Mouse (Mus musculus): Measurements from ENCODE around the gene Gm10282. TPM values are rescaled to one million over a fixed set of nuclear protein-coding genes. Genes with fewer than 3 reads are reported as not detected.

Gene Gm10282
- polyA plus RNA-seq, 1 experiment, result 0.53 TPM

DNA sequence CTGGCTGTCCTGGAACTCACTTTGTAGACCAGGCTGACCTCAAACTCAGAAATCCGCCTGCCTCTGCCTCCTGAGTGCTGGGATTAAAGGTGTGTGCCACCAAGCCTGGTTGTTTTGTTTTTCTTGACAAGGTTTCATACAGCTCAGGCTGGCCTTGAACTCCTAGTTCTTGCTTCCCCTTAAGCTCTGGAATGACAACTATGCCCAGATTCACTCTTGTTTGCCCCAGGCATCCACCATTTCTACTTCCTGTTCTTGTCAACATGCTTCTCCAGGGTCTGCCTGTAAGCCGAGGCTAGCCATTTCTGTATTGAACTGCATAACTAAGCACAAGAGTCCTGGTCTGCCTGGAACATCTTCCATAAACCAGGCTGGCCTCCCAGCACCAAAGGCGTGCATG is 24.1 kb upstream of the Gm10282 start:
- H3K4me3 ChIP-seq (replicated peaks; ENCODE audit: extremely low read depth, low read depth, low read length), result no peak overlapping the region
- no peak for DNase-seq
- WGBS, result 89% methylated on average over 3 of the region's 3 CpGs
- H3K4me1 ChIP-seq (ENCODE audit: control insufficient read depth, insufficient read depth, low read length), result peaks cover 5% of the 10 kb centered on the region; the same call in 1 of the 2 replicates
- no peak for TF ChIP-seq POLR2A (IDR thresholded peaks at IDR 0.05; ENCODE audit: borderline replicate concordance, extremely low read depth, low read depth, low read length)

DNA sequence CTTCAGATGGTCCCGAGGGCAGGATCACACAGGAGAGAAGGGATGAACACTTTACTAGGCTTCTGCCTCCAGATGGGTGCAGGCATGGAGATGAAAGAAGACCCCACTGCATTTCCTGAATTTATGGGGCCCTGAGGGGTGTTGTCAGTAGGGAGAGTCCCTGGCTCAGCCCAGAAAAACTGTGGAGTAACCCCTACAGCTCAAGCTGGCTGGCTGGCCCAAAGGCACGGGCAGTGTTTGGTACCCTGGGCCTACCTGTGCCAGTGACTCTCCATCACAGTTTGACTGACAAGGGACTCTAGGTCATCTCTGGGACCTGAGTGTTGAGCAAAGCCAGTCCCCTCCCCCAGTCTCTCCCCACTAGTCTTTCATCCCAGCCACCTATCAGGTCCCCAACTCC is 19.6 kb upstream of the Gm10282 start:
- Histone ChIP-seq H3K4me3 (replicated peaks; ENCODE audit: extremely low read depth, low read depth, low read length) (no peak overlapping the region), H3K4me1 (ENCODE audit: control insufficient read depth, insufficient read depth, low read length) (peaks cover 11% of the 10 kb centered on the region)
- TF ChIP-seq POLR2A (IDR thresholded peaks at IDR 0.05; ENCODE audit: borderline replicate concordance, extremely low read depth, low read depth, low read length) (no peak), CTCF (IDR thresholded peaks at IDR 0.05; ENCODE audit: insufficient read depth, low read length) (no peak)
- no peak for DNase-seq
- whole genome bisulfite sequencing, result 48% methylated on average over 2 of the region's 2 CpGs

DNA sequence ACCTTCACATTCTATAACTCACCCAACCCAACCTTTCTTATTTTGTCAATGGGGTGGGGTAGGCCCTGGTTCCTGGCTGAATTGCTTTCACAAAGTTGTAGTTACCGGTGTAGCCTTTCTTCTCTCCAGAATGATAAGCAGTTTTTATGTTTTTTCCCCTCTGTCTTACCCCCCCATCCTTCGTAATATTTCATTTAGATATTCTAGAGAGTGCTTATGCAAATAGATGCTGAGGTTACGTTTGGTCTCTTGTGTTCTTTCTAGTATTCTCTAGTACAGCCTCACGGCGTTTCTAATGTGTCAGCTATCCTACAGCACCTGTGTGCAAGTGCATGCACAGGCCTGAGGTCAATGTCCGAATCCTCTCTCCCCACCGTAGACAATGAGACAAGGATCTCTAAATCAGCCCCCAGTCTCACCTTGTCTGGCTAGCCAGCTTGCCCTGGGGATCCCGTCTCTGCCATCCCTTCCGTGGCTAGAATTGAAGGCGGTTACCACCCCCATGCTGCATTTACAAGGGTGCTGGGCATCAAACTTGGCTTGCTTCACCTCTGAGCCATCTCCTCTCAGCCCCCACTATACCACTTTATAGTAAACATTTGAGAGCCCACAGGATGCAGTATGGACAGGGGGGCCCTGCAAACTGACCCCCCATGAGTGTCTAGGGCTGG is 19.1 kb upstream of the Gm10282 start:
- no peak for DNase-seq
- H3K4me3 ChIP-seq (replicated peaks; ENCODE audit: extremely low read depth, low read depth, low read length), result no peak overlapping the region
- whole genome bisulfite sequencing, result 61% methylated on average over 10 of the region's 10 CpGs

DNA sequence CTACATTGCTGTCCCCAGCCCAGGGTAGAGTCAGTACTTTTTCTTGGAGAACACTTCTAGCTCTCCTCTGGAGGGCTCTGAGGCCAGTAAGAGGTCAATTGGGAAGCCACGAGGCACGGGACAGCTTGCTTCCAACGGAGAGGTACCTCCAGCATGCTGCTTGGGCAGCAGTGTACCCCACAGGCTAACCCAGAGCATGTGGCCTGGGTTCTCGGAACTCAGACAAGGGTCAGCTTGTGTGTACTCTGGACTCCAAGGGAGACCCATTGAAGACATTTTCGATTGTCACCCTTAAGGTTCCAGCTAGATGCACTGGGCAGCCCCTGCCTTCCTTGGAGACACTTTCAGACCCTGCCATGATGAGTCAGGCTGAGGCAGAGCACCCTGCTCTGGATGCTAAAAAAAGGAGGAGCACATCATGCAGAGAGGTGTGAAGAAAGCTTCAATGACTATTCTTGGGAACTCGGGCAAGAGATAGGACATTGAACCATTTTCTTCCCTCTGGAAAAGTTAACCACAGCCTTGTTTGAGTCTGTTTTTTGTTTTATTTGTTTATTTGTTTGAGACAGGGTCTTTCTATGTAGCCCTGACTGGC is 18.2 kb upstream of the Gm10282 start:
- peaks cover 11% of the 10 kb centered on the region for H3K4me1 ChIP-seq (ENCODE audit: control insufficient read depth, insufficient read depth, low read length)
- WGBS, result 28% methylated on average over 6 of the region's 6 CpGs
- no peak for TF ChIP-seq CTCF (IDR thresholded peaks at IDR 0.05; ENCODE audit: insufficient read depth, low read length)
- peak; percentile 42; the same call in 1 of the 2 replicates for TF ChIP-seq POLR2A (IDR thresholded peaks at IDR 0.05; ENCODE audit: borderline replicate concordance, extremely low read depth, low read depth, low read length)
- H3K4me3 ChIP-seq (replicated peaks; ENCODE audit: extremely low read depth, low read depth, low read length), result no peak overlapping the region
- DNase-seq, result peak; percentile 34

More for the DNA sequence above, 19.1 kb upstream of the Gm10282 start:
- peaks cover 11% of the 10 kb centered on the region for H3K4me1 ChIP-seq (ENCODE audit: control insufficient read depth, insufficient read depth, low read length)
- no peak for TF ChIP-seq CTCF (IDR thresholded peaks at IDR 0.05; ENCODE audit: insufficient read depth, low read length)
- TF ChIP-seq POLR2A (IDR thresholded peaks at IDR 0.05; ENCODE audit: borderline replicate concordance, extremely low read depth, low read depth, low read length), result peak; percentile 28; the same call in 1 of the 2 replicates

DNA sequence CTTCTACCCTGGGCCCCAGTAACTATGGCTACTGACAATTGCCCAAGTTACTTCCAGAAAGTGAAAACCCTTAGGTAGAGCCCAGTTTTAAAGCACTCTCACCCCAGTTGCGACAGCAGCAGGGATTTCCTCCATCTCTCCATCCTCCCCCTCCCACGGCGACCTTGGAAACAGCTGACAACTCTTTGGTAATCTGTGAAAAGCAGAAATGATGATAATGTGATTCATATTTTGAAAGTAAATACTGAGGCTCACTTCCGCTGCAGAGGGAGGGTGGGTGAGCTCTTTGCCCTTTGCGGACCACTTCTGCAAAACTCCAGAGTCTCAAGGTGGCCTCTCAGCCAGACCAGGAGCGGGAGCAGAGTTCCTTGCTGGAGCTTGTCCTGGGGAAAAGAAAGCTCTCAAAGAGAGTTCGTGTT is 17.4 kb upstream of the Gm10282 start:
- DNase-seq, result peak; percentile 48
- H3K4me1 ChIP-seq (ENCODE audit: control insufficient read depth, insufficient read depth, low read length), result peaks cover 11% of the 10 kb centered on the region
- TF ChIP-seq POLR2A (IDR thresholded peaks at IDR 0.05; ENCODE audit: borderline replicate concordance, extremely low read depth, low read depth, low read length), result no peak; the same call in 1 of the 2 replicates
- TF ChIP-seq CTCF (IDR thresholded peaks at IDR 0.05; ENCODE audit: insufficient read depth, low read length), result no peak
- 10% methylated on average over 7 of the region's 7 CpGs for WGBS
- H3K4me3 ChIP-seq (replicated peaks; ENCODE audit: extremely low read depth, low read depth, low read length), result peak overlapping the region; percentile 89

DNA sequence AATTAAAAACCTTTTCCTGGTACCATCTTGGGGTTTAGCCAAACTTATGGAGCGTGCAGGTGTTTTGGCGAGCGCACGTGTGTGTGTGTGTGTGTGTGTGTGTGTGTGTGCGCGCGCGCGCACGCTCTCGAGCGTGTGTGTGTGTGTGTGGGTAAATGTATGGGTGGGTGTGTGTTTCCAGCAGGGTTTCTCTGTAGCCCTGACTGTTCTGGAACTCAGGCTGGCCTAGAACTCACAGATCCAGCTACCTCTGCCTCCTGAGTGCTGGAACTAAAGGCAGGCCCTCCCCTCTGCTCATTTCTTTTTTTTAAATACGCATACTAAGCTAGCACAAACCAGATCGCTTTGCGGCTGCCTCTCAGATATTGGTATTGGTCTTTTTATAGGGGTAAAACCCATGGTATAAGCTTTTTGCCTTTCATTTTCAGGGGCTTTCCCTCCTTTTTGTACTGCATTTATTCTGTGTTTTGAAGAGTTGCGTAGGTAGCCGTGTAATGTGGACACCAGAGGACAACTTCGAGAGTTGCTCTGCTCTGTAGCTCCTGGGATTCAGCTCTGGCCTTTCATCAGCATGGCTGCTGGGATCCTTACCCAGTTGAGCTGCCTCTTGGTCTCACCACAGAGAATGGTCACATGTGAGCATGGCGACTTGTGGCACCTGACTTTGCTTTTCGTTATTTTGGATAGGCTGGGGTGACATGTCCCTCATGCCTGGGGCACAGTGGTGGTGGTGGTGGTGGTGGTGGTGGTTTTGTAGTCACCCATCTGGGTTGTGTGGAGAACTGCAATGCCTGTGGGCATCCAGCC is 16.8 kb upstream of the Gm10282 start:
- WGBS, result 53% methylated on average over 20 of the region's 20 CpGs
- no peak for DNase-seq
- peaks cover 11% of the 10 kb centered on the region for H3K4me1 ChIP-seq (ENCODE audit: control insufficient read depth, insufficient read depth, low read length)
- TF ChIP-seq POLR2A (IDR thresholded peaks at IDR 0.05; ENCODE audit: borderline replicate concordance, extremely low read depth, low read depth, low read length), result peak; percentile 69; the same call in 1 of the 2 replicates
- TF ChIP-seq CTCF (IDR thresholded peaks at IDR 0.05; ENCODE audit: insufficient read depth, low read length), result no peak
- H3K4me3 ChIP-seq (replicated peaks; ENCODE audit: extremely low read depth, low read depth, low read length), result peak overlapping the region; percentile 89

DNA sequence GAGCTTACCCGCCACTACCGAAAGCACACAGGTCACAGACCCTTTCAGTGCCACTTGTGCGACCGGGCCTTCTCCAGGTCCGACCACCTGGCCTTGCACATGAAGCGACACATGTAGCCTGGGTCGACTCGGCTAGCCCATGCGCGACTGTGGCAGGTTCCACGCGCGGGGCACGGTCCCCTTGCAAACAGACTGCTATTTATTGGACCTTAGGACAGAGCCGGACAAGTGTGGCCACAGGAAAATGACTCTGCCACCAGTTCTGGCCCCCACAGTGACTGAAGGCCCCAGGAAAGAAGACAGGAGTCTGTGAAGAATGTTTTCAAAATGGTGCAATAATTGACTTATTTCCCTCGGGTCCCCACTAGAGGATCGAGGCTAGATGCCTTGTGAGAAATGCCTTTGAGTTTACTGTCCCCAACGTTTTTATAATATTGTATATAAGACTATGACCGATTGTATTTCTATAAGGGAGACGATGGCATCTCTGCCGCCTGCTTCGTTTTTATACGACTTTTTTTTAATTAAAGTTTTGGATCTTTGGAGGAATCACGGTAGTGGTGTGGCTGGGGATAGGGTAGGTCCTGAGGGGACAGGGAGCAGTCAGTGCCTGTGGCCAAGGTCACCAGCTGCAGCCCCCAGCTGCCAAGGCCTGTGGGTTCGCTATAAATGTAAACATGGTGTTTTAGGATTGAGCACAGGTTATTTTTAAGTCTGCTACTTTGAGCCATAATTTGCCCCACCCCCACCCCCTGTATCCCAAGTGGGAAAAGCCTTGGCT is 15.9 kb upstream of the Gm10282 start:
- no peak for DNase-seq
- Histone ChIP-seq H3K4me1 (ENCODE audit: control insufficient read depth, insufficient read depth, low read length) (peaks cover 11% of the 10 kb centered on the region), H3K4me3 (replicated peaks; ENCODE audit: extremely low read depth, low read depth, low read length) (peak overlapping the region; percentile 89)
- WGBS, result 36% methylated on average over 25 of the region's 25 CpGs
- TF ChIP-seq CTCF (IDR thresholded peaks at IDR 0.05; ENCODE audit: insufficient read depth, low read length) (no peak), POLR2A (IDR thresholded peaks at IDR 0.05; ENCODE audit: borderline replicate concordance, extremely low read depth, low read depth, low read length) (peak; percentile 48)

DNA sequence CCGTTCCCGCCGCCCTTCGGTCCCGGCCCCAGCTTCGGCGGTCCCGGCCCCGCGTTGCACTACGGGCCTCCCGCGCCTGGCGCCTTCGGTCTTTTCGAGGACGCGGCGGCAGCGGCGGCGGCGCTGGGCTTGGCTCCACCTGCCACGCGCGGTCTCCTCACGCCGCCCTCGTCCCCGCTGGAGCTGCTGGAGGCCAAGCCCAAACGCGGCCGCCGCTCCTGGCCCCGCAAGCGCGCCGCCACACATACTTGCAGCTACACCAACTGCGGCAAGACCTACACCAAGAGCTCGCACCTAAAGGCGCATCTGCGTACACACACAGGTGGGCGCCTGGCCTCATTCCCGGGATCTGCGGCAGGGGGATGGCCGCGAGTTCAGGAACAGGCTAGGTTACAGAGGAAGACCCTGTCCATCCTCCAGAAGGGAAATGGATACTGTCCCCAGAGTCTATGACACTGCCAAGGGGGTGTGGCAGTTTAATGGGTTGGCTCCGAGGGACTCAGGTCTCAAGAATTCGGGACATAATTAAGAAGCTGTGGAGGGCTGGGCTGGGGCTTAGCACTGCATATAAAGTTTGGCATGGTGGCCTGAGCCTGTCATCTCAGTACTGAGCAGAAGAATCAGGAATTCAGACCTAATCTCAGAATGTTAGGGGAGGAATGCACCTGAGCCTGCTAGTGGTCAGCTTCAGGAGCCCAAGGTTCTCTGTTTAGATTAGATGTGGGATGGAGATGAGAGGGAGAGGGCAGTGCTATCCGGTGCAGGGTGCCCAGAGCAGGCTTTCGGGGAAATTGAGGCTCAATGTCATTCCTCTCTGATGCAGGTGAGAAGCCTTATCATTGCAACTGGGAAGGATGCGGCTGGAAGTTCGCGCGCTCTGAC is 15.1 kb upstream of the Gm10282 start:
- H3K4me1 ChIP-seq (ENCODE audit: control insufficient read depth, insufficient read depth, low read length), result peaks cover 11% of the 10 kb centered on the region
- 7% methylated on average over 55 of the region's 55 CpGs for WGBS
- peak overlapping the region; percentile 89 for H3K4me3 ChIP-seq (replicated peaks; ENCODE audit: extremely low read depth, low read depth, low read length)
- DNase-seq, result peak; percentile 40
- TF ChIP-seq POLR2A (IDR thresholded peaks at IDR 0.05; ENCODE audit: borderline replicate concordance, extremely low read depth, low read depth, low read length) (peak; percentile 47; the same call in 1 of the 2 replicates), CTCF (IDR thresholded peaks at IDR 0.05; ENCODE audit: insufficient read depth, low read length) (no peak)
